Mouse (Mus musculus) heart, adult 2 months (tissue): Measurements from ENCODE around the gene Picalm.

Experiments used
- EP300 ChIP-seq: fragments of 200-500 bp; IDR thresholded peaks from 2 replicates; pipeline ENCODE4 v1.6.1; 2011; ENCODE audit warnings: low read depth, low read length, control low read depth; ENCODE audit not compliant: insufficient read depth
- POLR2A ChIP-seq: fragments of 200-500 bp; IDR thresholded peaks from 2 replicates; pipeline ENCODE4 v1.6.1; 2011; ENCODE audit warnings: mild to moderate bottlenecking, low read depth, low read length, control low read depth; ENCODE audit not compliant: insufficient read depth

DNA sequence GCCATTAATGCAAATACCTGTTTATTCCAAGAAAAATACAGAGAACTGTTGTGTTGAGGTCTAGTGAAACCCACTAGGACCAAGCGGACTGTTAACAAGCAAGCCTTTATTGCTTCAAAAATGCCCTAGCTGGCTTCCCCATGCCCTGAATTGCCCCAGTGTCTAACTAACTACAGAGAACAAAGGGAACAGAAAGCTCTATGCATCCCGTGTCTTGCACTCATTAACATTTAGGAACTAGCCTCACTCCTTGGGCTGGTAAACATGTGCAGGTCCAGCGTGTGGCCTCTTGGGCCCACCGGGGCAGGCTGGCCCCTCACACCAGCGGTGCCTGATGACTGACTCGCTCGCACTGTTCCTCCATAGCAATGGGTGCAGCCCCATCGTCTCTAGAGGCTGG is 86.5 kb downstream of the Picalm start:
- no peak for TF ChIP-seq EP300
- TF ChIP-seq POLR2A: no peak
